Mouse (Mus musculus) gastrocnemius, adult 8-10 months (tissue): ENCODE data around the gene Snapc4. TPM values are rescaled to one million over a fixed set of nuclear protein-coding genes. Genes with fewer than 3 reads are reported as not detected.
A peak's percentile ranks its signal among the peaks of the same experiment; 100 is the strongest.

Experiments
- DNase-seq, 2 experiments: peaks; one replicate each; pipeline ENCODE4 v3.0.0; 2022; ENCODE audit warnings: low spot score in 2 of 2
- total RNA-seq, 4 experiments: library from RNA; stranded (reverse); gene quantifications; 2 replicates each; pipeline ENCODE4 v1.2.4; 2022

Gene Snapc4
- total RNA-seq, 4 experiments from 2014 or later: 3.0 to 8.2 (median 4.9) TPM

DNA sequence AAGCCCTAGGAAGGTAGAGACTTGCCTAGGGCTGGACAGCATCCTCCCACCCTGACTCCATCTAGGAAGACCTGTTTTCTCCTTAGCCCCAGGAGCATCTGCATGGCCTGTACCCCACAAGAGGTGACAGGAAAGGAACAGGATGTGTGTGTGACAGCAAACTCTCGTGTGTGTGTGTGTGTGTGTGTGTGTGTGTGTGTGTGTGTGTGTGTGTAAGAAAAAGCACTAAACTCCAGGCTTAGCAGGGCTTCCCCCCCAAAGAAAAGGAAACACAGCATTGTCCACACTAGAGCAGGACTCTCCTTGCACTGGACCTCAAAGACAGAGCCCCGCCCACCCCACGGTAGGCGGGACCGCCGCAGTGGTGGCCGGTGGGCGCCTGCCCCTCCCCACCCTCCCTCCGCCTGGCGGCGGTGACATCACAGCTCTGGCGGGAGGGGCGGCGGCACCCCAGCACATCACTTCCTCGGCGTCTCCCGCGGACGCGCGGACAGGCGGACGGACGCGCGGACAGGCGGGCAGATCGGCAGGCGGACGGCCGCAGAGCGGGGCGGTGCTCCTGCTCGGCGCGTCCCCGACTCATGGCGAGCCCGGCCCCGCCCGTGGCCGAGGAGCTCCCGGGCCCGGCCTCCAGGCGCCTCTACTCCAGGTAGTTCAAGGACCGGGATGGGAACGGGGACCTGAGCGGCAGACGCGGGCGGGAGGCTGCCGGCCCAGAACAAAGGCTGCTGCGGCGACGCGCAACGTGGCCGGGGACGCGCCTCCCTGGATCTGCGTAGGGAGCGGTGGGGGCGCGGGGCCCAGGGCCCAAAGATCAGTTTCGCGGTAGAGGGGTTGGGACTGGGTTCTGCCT, 65.2 kb downstream of the Snapc4 start, which contains the start of gene Gpsm1:
Gpsm1 (plus strand) TSS at position 444 of the 853 bp plus-strand sequence.
- DNase-seq: peak; percentile 64 to 79

- DNase-seq: peak; percentile 42 to 55
Measured at GRCm38 (mm10) chr2:26314281-26315071, 66.0 kb downstream of the Snapc4 start.

GRCm38 (mm10) chr2:26313394-26313793, 67.1 kb downstream of the Snapc4 start:
- DNase-seq: no peak

DNA sequence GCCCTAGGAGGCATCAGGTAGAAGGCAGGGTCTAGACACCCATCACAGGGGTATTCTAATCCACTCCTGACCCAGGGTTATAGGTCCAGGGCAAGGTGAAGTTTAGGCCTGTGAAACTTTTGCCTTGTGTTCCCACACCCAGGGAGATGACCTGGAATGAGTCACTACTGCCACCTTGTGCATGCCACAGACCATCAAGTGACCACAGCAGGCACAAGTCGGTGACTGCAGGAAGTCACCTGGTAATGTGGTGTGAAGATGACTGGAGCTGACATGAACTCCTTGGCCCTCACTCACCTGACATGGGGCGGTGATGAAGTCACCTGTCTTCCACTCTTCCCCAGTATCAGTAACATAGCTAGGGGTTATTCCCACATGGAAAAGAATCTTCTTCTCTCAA, 67.6 kb downstream of the Snapc4 start:
- DNase-seq: no peak

Other genes starting within 250 kb of the Snapc4 start
- gene Lhx3, start 172.4 kb downstream of the Snapc4 start, total RNA-seq: not detected
- 1 to 10 TPM; 3.2 to 4.5 (median 3.3) TPM for gene Qsox2, start 143.1 kb downstream of the Snapc4 start, total RNA-seq
- not detected for gene Ccdc187, start 86.1 kb downstream of the Snapc4 start, total RNA-seq
- 1 to 10 TPM in 3 of 4 experiments, under 1 TPM in 1; 0.75 to 3.6 (median 1.6) TPM for gene Gpsm1, start 65.1 kb downstream of the Snapc4 start, total RNA-seq
- 10 to 100 TPM; 19.6 to 21.5 (median 20.6) TPM for gene Dnlz, start 28.5 kb downstream of the Snapc4 start, total RNA-seq
- gene Card9, start 19.7 kb downstream of the Snapc4 start, total RNA-seq: under 1 TPM; 0.22 to 0.51 (median 0.47) TPM
- 10 to 100 TPM; 17.8 to 28.0 (median 24.8) TPM for gene Entr1, start 8.7 kb upstream of the Snapc4 start, total RNA-seq
- 100 to 1,000 TPM; 132 to 147 (median 133) TPM for gene Pmpca, start 8.7 kb upstream of the Snapc4 start, total RNA-seq
- gene Inpp5e, start 28.6 kb upstream of the Snapc4 start, total RNA-seq: 1 to 10 TPM; 9.0 to 9.6 (median 9.2) TPM
- gene Sec16a, start 64.6 kb upstream of the Snapc4 start, total RNA-seq: 10 to 100 TPM; 22.2 to 26.6 (median 24.3) TPM
- 1 to 10 TPM; 4.9 to 7.0 (median 5.2) TPM for gene Notch1, start 136.0 kb upstream of the Snapc4 start, total RNA-seq
- 10 to 100 TPM; 28.7 to 37.4 (median 31.6) TPM for gene Egfl7, start 199.4 kb upstream of the Snapc4 start, total RNA-seq
- gene Gm20532, start 206.0 kb upstream of the Snapc4 start, total RNA-seq: not detected
- 1 to 10 TPM; 2.9 to 8.9 (median 5.6) TPM for gene Agpat2, start 223.8 kb upstream of the Snapc4 start, total RNA-seq
- 1 to 10 TPM; 1.3 to 2.1 (median 1.6) TPM for gene Fam69b, start 247.8 kb upstream of the Snapc4 start, total RNA-seq